Mouse (Mus musculus): Measurements from ENCODE around the gene Gm5152. TPM values are rescaled to one million over a fixed set of nuclear protein-coding genes. Genes with fewer than 3 reads are reported as not detected.

Gene Gm5152
- not detected for total RNA-seq (2023)

GRCm38 (mm10) chr5:10246426-10246825 is at the start of gene Gm5152:
TSS of gene Gm5152 (minus strand) at chr5:10246526.

Measured in CD8-positive naive resting alpha-beta T cell, adult 57 days (primary cell).